Mouse (Mus musculus) liver, postnatal 0 days (tissue): ENCODE results near the gene Hoxd8.

Experiments
- CTCF ChIP-seq: sonication (generic); IDR thresholded peaks from 2 replicates; pipeline ENCODE4 v1.5.1; 2016; ENCODE audit warnings: antibody characterized with exemption, low read depth
- EP300 ChIP-seq: IDR thresholded peaks from 2 replicates; pipeline ENCODE4 v1.6.1; 2016; ENCODE audit warnings: antibody characterized with exemption, low read depth, mild to moderate bottlenecking

DNA sequence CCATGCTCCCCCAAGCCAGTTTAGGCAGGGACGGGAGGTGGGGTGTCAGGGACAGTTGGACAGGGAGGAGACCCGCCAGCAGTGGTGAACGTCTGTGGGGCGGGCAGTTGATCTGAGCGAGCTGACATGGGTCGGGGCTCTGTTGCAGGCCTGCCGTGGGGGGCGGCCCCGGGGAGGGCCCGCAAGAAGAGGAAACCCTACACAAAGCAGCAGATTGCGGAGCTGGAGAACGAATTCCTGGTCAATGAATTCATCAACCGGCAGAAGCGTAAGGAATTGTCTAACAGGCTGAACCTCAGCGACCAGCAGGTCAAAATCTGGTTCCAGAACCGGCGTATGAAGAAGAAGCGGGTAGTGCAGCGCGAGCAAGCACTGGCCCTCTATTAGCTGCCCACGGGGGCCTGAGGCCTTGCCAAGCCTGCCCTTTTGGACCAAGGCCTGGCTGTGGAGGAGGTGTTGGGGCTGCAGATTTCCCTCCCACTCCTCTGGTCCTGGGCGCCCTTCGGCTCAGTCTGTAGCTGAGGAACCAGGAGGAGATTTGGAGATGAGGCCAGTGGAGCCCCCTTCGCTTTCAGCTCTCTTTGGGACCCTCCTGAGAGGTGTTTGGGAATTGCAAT lies 28.6 kb upstream of the Hoxd8 start:
- no peak for TF ChIP-seq CTCF
- no peak for TF ChIP-seq EP300
